Mouse (Mus musculus): ENCODE results near the gene Adgrg2.

GRCm38 (mm10) chrX:160489784-160490183 lies 99.3 kb downstream of the Adgrg2 start:
- TF ChIP-seq CTCF (conservative IDR thresholded peaks at IDR 0.05; ENCODE audit: low read length) (no peak), POU5F1 (IDR thresholded peaks at IDR 0.05; ENCODE audit: borderline replicate concordance, low read length) (no peak)
